In the genomic region with DNA sequence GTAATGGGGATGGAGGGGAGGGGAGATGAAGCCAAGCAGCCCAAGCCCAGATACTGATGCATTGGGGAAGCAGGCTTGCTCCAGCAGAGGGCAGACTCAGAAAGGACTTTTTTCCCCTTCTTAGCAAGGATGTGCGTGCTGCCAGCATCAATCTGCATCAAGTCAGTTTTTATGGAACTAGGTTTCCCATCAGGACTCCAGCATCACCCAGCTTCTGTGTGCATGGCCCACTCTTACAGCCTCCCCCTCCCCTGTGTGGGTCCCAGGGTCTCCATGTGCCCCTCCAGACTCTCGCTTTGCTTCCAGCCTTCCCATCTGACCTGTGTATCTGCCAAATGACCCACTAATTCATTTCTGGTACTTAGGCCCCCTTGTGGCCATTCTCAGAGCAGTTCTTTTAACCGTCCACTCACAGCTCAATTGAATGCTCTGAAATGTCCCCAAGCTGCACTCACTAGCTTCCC, we compare ENCODE assay signal across 8 mouse cellular contexts.
A peak's percentile ranks its signal among the peaks of the same experiment; 100 is the strongest.
DNase-seq lines count a peak whose midpoint lies in the region; ATAC-seq lines count a peak whose summit lies in the region.

No protein-coding gene starts in this region.

- H3K36me3 ChIP-seq in embryonic facial prominence, embryonic 14.5 days (ENCODE audit: control insufficient read depth, insufficient read depth, low read length) = no peaks in the 10 kb centered on the region
- H3K36me3 ChIP-seq in hindbrain, embryonic 10.5 days = no peaks in the 10 kb centered on the region

- no peak overlapping the region for H3K4me3 ChIP-seq in embryonic facial prominence, embryonic 14.5 days (ENCODE audit: low read depth, low read length)
- no peak overlapping the region for H3K4me3 ChIP-seq in hindbrain, embryonic 10.5 days

- 35% methylated on average over 3 of the region's 3 CpGs for WGBS in embryonic facial prominence, embryonic 14.5 days
- 20% methylated on average over 3 of the region's 3 CpGs for whole genome bisulfite sequencing in hindbrain, embryonic 10.5 days

- no peaks in the 10 kb centered on the region for H3K27me3 ChIP-seq in embryonic facial prominence, embryonic 14.5 days (replicated peaks; ENCODE audit: control insufficient read depth, insufficient read depth, low read length)
- no peaks in the 10 kb centered on the region for H3K27me3 ChIP-seq in hindbrain, embryonic 10.5 days (ENCODE audit: insufficient read depth, poor library complexity, severe bottlenecking)

- no peaks in the 10 kb centered on the region for H3K9me3 ChIP-seq in embryonic facial prominence, embryonic 14.5 days (ENCODE audit: control insufficient read depth, low read length)
- no peaks in the 10 kb centered on the region for H3K9me3 ChIP-seq in hindbrain, embryonic 10.5 days

- DNase-seq in 3T3-L1 (ENCODE audit: low read depth, low spot score) (peak; percentile 20), MN1 (ENCODE audit: low spot score) (no peak)
- peak; percentile 45 for DNase-seq in adrenal gland, postnatal 14 days
- peak; percentile 73 for DNase-seq in embryonic facial prominence, embryonic 14.5 days (ENCODE audit: low spot score)
- DNase-seq in hindbrain, embryonic 10.5 days (ENCODE audit: low spot score) = peak; percentile 73
- peak; percentile 24 to 58 for DNase-seq in layer of hippocampus, adult 8-10 months (ENCODE audit: low spot score in 2 of 2)
- peak; percentile 48 for DNase-seq in lung, postnatal 25 days (ENCODE audit: low spot score)
- peak; percentile 43 for DNase-seq in right cerebral cortex, postnatal 14 days

- peak; percentile 31; the same call in 1 of the 2 replicates for ATAC-seq in embryonic facial prominence, embryonic 14.5 days (ENCODE audit: low read depth)

- no peak overlapping the region for H3K9ac ChIP-seq in embryonic facial prominence, embryonic 14.5 days (ENCODE audit: low read depth, low read length)

- no peak overlapping the region for H3K4me2 ChIP-seq in embryonic facial prominence, embryonic 14.5 days (ENCODE audit: low read depth, low read length)

- H3K27ac ChIP-seq in embryonic facial prominence, embryonic 14.5 days (replicated peaks; ENCODE audit: low read depth, low read length) = no peak overlapping the region
- no peak overlapping the region for H3K27ac ChIP-seq in hindbrain, embryonic 10.5 days

- peaks cover 6% of the 10 kb centered on the region; the same call in 1 of the 2 replicates for H3K4me1 ChIP-seq in embryonic facial prominence, embryonic 14.5 days (ENCODE audit: control insufficient read depth, insufficient read depth, low read length)
- 0 out of 2 replicates have a peak, but pooled peaks cover 18% of the 10 kb centered on the region for H3K4me1 ChIP-seq in hindbrain, embryonic 10.5 days (replicated peaks)
